Mouse (Mus musculus) frontal cortex, adult (tissue): ENCODE results near the gene Sypl2.

Experiments used
- ATAC-seq: cut with Nextera tagmentation; 2 replicates; pipeline ENCODE4 v1.9.2; 2017; ENCODE audit warnings: mild to moderate bottlenecking, moderate library complexity, mixed read lengths; ENCODE audit not compliant: low TSS enrichment

The Sypl2 gene

GRCm38 (mm10) chr3:108205601-108206000, 20.8 kb downstream of the Sypl2 start:
- no peak for ATAC-seq

GRCm38 (mm10) chr3:108204470-108204869, 22.0 kb downstream of the Sypl2 start:
- ATAC-seq, result no peak

- no peak for ATAC-seq
Observed at GRCm38 (mm10) chr3:108203621-108204325, 22.7 kb downstream of the Sypl2 start.

DNA sequence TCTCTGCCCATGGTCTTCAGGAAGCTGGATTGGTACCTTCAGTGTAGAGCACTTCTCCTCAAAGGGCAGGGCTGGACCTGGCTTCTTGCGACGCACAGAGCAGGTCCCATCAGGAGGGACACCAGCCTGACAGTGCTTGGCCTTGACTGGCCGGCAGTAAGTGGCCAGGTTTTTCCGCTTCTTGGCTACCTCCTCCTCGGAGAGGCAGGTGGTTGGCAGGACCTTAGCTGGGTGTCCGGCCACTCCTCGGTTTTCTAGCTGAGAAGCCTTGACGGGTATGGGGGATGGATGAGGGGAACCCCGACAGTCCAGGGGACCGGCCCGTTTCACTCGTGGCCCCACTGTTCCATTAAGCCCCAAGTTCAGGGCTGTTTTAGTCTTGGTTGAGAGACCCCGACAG, 23.2 kb downstream of the Sypl2 start:
- ATAC-seq, result no peak

DNA sequence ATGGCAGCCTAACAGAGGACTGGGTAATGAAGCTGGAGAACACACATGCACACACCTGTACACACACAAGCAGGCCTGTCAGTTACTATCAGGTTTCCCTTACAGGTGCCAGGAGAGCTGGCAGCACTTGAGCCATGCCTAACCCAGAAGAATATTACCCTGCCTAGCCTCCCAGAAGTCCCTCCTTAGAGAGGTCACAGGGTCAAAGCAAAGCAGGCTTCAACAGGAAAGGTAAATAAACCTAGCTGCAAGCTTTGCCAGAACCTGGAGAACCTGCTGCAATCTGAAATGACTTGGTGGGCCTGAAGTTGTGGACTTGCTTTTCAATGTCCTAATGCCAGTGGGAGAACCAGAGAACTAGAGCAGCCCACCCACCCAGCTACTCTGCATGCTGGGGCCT, 23.9 kb downstream of the Sypl2 start:
- ATAC-seq, result no peak

DNA sequence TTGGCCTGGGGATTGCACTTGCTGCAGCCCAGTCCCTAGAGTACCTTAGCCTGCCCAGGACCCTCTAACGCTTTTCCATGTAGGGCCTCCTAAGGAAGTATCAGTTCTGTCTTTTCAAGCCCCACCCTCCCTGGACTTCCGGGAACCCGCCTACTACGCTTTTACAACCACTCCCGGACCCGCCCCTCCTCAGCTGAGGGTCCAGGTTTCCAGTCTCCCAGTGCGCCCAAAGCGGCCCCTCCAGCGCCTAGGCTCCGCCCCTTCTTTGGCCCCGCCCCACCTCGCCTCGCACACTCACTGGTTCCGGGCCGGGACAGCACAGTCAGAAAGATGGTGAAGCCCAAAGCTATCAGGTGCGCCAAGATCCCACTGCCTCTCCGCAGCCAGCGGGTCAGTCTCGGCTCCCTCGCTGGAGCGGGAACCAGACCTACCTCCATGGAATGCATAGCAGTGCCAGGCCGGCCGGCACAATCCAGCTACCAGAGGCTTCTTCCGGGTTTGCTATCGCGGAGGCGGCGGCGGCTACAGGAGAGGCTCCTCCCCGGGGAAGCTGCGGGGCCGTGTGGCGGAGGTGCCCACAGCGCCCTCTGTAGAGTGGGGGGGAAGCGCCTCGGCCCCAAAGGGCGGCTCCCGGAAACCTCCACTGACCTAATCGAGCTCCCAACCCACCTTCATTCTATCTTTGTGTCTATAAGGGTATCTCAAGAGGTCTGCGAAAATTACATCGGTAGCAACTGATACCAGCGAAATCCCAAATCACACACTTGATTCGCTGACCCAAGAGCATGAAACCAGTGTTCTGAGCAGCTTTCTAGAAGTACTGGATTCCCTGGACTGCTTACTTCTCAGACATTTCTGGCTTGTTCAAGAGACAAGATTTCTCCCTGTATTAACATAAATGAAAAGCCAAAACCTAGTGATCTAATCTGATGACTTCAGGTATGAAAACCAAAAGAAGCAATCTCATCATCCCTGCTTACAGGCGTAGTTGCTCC, 25.8 kb downstream of the Sypl2 start, which contains the start of gene Cyb561d1:
TSS of gene Cyb561d1 (minus strand) at position 884 of the 995 bp plus-strand sequence.
- peak; percentile 39 for ATAC-seq

GRCm38 (mm10) chr3:108199231-108199630, 27.2 kb downstream of the Sypl2 start:
- ATAC-seq, result no peak

- ATAC-seq, result peak; percentile 21
Observed at GRCm38 (mm10) chr3:108197066-108197497, 29.4 kb downstream of the Sypl2 start.

- peak; percentile 13; the same call in 1 of the 2 replicates for ATAC-seq
Observed at GRCm38 (mm10) chr3:108195941-108196590, 30.4 kb downstream of the Sypl2 start.

DNA sequence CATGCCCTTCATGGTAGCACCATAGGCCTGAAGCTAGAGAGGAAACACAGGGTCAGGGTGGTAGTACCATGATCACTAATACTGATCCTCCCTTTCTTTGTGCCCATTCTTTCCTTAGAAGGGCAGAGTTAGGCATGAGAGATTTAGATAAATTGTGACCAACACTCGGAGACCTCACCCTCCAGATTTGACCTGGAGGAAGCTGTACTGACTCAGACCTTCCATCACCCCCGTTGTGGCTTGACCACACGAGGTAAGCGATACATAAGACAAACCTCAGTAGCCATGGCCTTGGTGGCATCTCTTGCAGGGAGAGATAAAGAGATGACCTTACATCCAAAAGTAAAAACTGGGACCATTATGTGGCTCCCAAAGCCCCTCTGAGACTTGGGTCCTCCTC, 31.2 kb downstream of the Sypl2 start:
- no peak for ATAC-seq

DNA sequence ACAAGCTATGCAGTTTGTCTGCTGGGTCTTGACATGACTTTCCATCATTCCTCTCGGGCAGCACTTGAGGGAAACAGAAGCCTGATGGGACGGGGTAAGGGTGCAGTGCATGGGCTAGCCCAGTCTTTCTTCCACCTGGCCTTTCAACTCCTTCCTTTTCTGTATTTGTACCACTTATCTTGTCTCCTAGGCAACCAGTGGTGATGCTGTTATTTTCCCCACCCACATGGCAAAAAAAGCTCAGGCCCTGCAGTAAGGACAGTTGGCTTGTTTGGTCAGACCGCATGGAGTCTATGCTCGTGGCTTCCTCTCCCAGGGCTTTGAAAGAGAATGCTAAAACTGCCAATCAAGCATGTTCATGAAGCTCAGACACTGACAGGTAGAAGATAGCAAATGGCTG, 32.8 kb downstream of the Sypl2 start:
- ATAC-seq, result no peak

DNA sequence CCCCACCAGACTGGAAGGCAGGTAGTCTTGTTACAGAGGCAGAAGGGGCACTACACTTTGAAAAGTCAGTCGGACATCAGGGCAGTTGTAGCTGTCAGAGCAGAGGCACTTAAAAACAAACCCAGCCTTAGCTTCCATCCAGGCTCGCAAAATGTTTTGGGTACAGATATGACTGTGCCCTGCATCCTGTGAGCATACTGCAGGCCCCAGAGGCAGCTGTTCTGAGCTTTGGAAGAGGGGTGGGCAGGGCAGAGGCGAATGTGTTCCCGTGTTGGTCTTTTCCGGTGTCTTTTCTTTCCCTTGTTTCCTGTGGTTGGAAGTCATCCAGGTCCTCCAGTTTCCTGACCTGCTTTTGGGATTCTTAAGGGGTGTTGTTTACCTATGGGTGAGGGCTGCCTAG, 36.6 kb downstream of the Sypl2 start:
- ATAC-seq, result no peak

GRCm38 (mm10) chr3:108188716-108189490, 37.5 kb downstream of the Sypl2 start:
- no peak for ATAC-seq

GRCm38 (mm10) chr3:108187111-108187795, 39.2 kb downstream of the Sypl2 start:
- ATAC-seq, result no peak

GRCm38 (mm10) chr3:108186098-108187047, 40.1 kb downstream of the Sypl2 start, which contains the start of gene Amigo1:
Amigo1 (plus strand) TSS chr3:108186335.
- peak; percentile 59 for ATAC-seq

GRCm38 (mm10) chr3:108185460-108186097, 40.9 kb downstream of the Sypl2 start:
- no peak for ATAC-seq

GRCm38 (mm10) chr3:108184742-108185141, 41.7 kb downstream of the Sypl2 start:
- ATAC-seq, result no peak

- ATAC-seq, result no peak
Observed at GRCm38 (mm10) chr3:108180514-108180913, 45.9 kb downstream of the Sypl2 start.
